Mouse (Mus musculus) heart, postnatal 0 days (tissue): ENCODE measurements around the gene Fbxw2. TPM values are rescaled to one million over a fixed set of nuclear protein-coding genes. Genes with fewer than 3 reads are reported as not detected.
A peak's percentile ranks its signal among the peaks of the same experiment; 100 is the strongest.

Experiments
- ATAC-seq: fragments of 200-750 bp; cut with Nextera tagmentation; 2 replicates; pipeline ENCODE4 v1.8.0; 2017; ENCODE audit warnings: low read depth, moderate number of reproducible peaks, moderate library complexity; ENCODE audit not compliant: insufficient read depth
- DNase-seq: peaks from one replicate; pipeline ENCODE4 v3.0.0-alpha.2; 2016; ENCODE audit warnings: low spot score
- H3K27ac ChIP-seq: fragments of 300-500 bp; sonication (generic); 2 replicates; pipeline ENCODE4 v1.5.1; 2014; ENCODE audit warnings: low read depth, mild to moderate bottlenecking
- H3K27me3 ChIP-seq: fragments of 300-500 bp; sonication (generic); 2 replicates; pipeline ENCODE4 v1.6.1; 2014; ENCODE audit warnings: low read length, mixed read lengths; ENCODE audit not compliant: control insufficient read depth, insufficient read depth
- H3K36me3 ChIP-seq: fragments of 300-500 bp; sonication (generic); replicated peaks from 2 replicates; pipeline ENCODE4 v1.6.1; 2014; ENCODE audit warnings: low read length, mixed read lengths; ENCODE audit not compliant: control insufficient read depth, insufficient read depth
- H3K4me1 ChIP-seq: fragments of 300-500 bp; sonication (generic); 2 replicates; pipeline ENCODE4 v1.6.1; 2014; ENCODE audit warnings: antibody characterized with exemption; ENCODE audit not compliant: control insufficient read depth, insufficient read depth
- H3K4me2 ChIP-seq: fragments of 300-500 bp; sonication (generic); 2 replicates; pipeline ENCODE4 v1.6.1; 2014; ENCODE audit warnings: low read depth, mild to moderate bottlenecking, low read length, moderate library complexity
- H3K4me3 ChIP-seq: fragments of 300-500 bp; sonication (generic); 2 replicates; pipeline ENCODE4 v1.5.1; 2014; ENCODE audit warnings: low read depth, low read length
- H3K9ac ChIP-seq: fragments of 300-500 bp; sonication (generic); replicated peaks from 2 replicates; pipeline ENCODE4 v1.6.1; 2014; ENCODE audit warnings: low read depth, low read length, mixed read lengths
- H3K9me3 ChIP-seq: fragments of 300-500 bp; sonication (generic); replicated peaks from 2 replicates; pipeline ENCODE4 v1.6.1; 2016; ENCODE audit warnings: low read length; ENCODE audit not compliant: control insufficient read depth
- CTCF ChIP-seq: IDR thresholded peaks from 2 replicates; pipeline ENCODE4 v1.5.1; 2016; ENCODE audit warnings: antibody characterized with exemption, control low read depth, low read depth
- EP300 ChIP-seq: IDR thresholded peaks from 2 replicates; pipeline ENCODE4 v1.6.1; 2016; ENCODE audit warnings: antibody characterized with exemption, low read depth
- WGBS: fragments of 180-500 bp; shearing (Covaris S2); extraction: QIAGEN DNeasy Blood & Tissue Kit; methylation state at CpG from one replicate; pipeline ENCODE4 v1.1.7; 2014; 5-methylcytosine and 5-hydroxymethylcytosine counted together
- polyA plus RNA-seq: library from polyadenylated mRNA; unstranded; fragments of >200 nt; fragmentation: Nextera tagmentation; extraction: Ambion mirVana; gene quantifications from 2 replicates; pipeline ENCODE4 v1.2.1, GENCODE M21; 2015
- total RNA-seq: library from RNA; depleted of rRNA; stranded (reverse); fragments of >200 nt; gene quantifications from 2 replicates; pipeline ENCODE4 v1.2.3, GENCODE M21; 2014; ENCODE audit warnings: low replicate concordance; rRNA removed

Fbxw2 gene
- total RNA-seq (73.8 and 75.8 TPM in 2 replicates), polyA plus RNA-seq (51.9 and 52.3 TPM in 2 replicates)

GRCm38 (mm10) chr2:34825827-34826459, at the start of gene Fbxw2:
Gene Fbxw2, minus strand, starts transcription at chr2:34826311.
- Histone ChIP-seq H3K27me3 (no peaks in the 10 kb centered on the region), H3K9me3 (no peaks in the 10 kb centered on the region), H3K27ac (peak within 1 kb of the TSS; percentile 82), H3K4me3 (peak within 1 kb of the TSS; percentile 71), H3K4me2 (peak within 1 kb of the TSS; percentile 63), H3K9ac (peak within 1 kb of the TSS; percentile 89), H3K36me3 (peaks cover 14% of the 10 kb centered on the region), H3K4me1 (peaks cover 12% of the 10 kb centered on the region)
- under 1% methylated on average over 53 of the region's 57 CpGs for WGBS
- peak; percentile 99 for ATAC-seq
- TF ChIP-seq EP300: peak; percentile 66; the same call in 1 of the 2 replicates
- TF ChIP-seq CTCF: no peak
- peak; percentile 84 for DNase-seq

- ATAC-seq: no peak
- 11% methylated on average over 8 of the region's 8 CpGs for WGBS
- H3K27ac ChIP-seq: no peak within 1 kb of the TSS
- 0 out of 2 replicates have a peak within 1 kb of the TSS, but pooled peaks have one; percentile 1 for H3K9ac ChIP-seq
- peak within 1 kb of the TSS; percentile 54 for H3K4me2 ChIP-seq
- no peak for TF ChIP-seq EP300
- TF ChIP-seq CTCF: no peak
- peaks cover 8% of the 10 kb centered on the region for H3K4me1 ChIP-seq
- no peaks in the 10 kb centered on the region for H3K36me3 ChIP-seq
- H3K27me3 ChIP-seq: no peaks in the 10 kb centered on the region
- H3K9me3 ChIP-seq: no peaks in the 10 kb centered on the region
- H3K4me3 ChIP-seq: peak within 1 kb of the TSS; percentile 33
- DNase-seq: no peak
Observed at GRCm38 (mm10) chr2:34874816-34875345, 48.8 kb upstream of the Fbxw2 start, which contains the start of gene Psmd5. Gene Psmd5, minus strand, starts transcription at chr2:34874968.

- no peaks in the 10 kb centered on the region for H3K27me3 ChIP-seq
- no peak for DNase-seq
- H3K36me3 ChIP-seq: no peaks in the 10 kb centered on the region
- H3K9ac ChIP-seq: 0 out of 2 replicates have a peak within 1 kb of the TSS, but pooled peaks have one; percentile 1
- H3K9me3 ChIP-seq: no peaks in the 10 kb centered on the region
- WGBS: 9% methylated on average over 14 of the region's 14 CpGs
- H3K4me3 ChIP-seq: peak within 1 kb of the TSS; percentile 33
- no peak within 1 kb of the TSS for H3K27ac ChIP-seq
- TF ChIP-seq EP300 (no peak), CTCF (no peak)
- peaks cover 14% of the 10 kb centered on the region for H3K4me1 ChIP-seq
- H3K4me2 ChIP-seq: peak within 1 kb of the TSS; percentile 54
- ATAC-seq: no peak
Observed at GRCm38 (mm10) chr2:34874271-34874670, 48.2 kb upstream of the Fbxw2 start, which contains the start of gene Cutal. Gene Cutal, plus strand, starts transcription at chr2:34874396.

- peak overlapping the region; percentile 98 for H3K4me3 ChIP-seq
- WGBS: under 1% methylated on average over 67 of the region's 67 CpGs
- peak; percentile 100 for TF ChIP-seq EP300
- TF ChIP-seq CTCF: no peak
Observed at GRCm38 (mm10) chr2:34870520-34871474, 44.7 kb upstream of the Fbxw2 start.

GRCm38 (mm10) chr2:34869680-34870079, 43.6 kb upstream of the Fbxw2 start:
- peak overlapping the region; percentile 87 for H3K4me2 ChIP-seq
- no peak for ATAC-seq
- H3K4me3 ChIP-seq: peak overlapping the region; percentile 98
- H3K27me3 ChIP-seq: no peaks in the 10 kb centered on the region
- peaks cover 15% of the 10 kb centered on the region for H3K4me1 ChIP-seq
- 35% methylated on average over 5 of the region's 5 CpGs for WGBS
- peaks cover 23% of the 10 kb centered on the region for H3K36me3 ChIP-seq
- TF ChIP-seq EP300 (no peak), CTCF (no peak)
- no peak overlapping the region for H3K27ac ChIP-seq
- H3K9ac ChIP-seq: peak overlapping the region; percentile 96; the same call in 1 of the 2 replicates
- DNase-seq: no peak
- no peaks in the 10 kb centered on the region for H3K9me3 ChIP-seq

More at GRCm38 (mm10) chr2:34870520-34871474, 44.7 kb upstream of the Fbxw2 start:
- no peaks in the 10 kb centered on the region for H3K9me3 ChIP-seq
- H3K4me1 ChIP-seq: peaks cover 15% of the 10 kb centered on the region
- peak overlapping the region; percentile 96 for H3K9ac ChIP-seq
- H3K27me3 ChIP-seq: no peaks in the 10 kb centered on the region
- ATAC-seq: peak; percentile 98
- peaks cover 11% of the 10 kb centered on the region; the same call in 1 of the 2 replicates for H3K36me3 ChIP-seq
- peak; percentile 99 for DNase-seq
- peak overlapping the region; percentile 95 for H3K27ac ChIP-seq
- peak overlapping the region; percentile 87 for H3K4me2 ChIP-seq
